Mouse (Mus musculus): ENCODE measurements around the gene Bmp2k.

Bmp2k gene

DNA sequence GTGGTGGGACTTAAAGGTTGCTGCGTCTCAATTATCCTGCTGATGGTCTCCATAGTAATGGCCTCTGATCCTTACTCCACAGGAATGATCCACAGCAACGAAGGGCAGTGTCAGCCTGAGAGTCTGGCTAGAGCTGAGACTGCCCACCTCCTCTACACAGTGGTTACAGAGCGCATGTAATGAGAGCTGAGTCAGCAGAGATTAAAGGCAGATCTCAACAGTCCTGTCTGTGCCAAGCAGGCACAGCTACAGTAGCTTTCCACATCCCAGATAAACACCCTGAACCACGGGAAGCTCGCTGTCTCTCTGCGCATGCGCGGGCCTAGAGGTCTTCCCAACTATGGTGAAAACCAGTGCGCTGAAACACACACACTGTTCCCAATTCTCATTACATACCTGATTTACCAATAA is 100.1 kb downstream of the Bmp2k start:
- no peak for DNase-seq (ENCODE audit: low read depth, low spot score)

- DNase-seq (ENCODE audit: low read depth, low spot score) = no peak
Measured at GRCm38 (mm10) chr5:97099954-97100353, 102.5 kb downstream of the Bmp2k start.

GRCm38 (mm10) chr5:97108333-97108732 is 110.8 kb downstream of the Bmp2k start:
- no peak for DNase-seq (ENCODE audit: low read depth, low spot score)

- no peak for DNase-seq (ENCODE audit: low read depth, low spot score)
Measured at GRCm38 (mm10) chr5:97110133-97110532, 112.6 kb downstream of the Bmp2k start.

GRCm38 (mm10) chr5:97110697-97111096 is 113.2 kb downstream of the Bmp2k start:
- DNase-seq (ENCODE audit: low read depth, low spot score) = no peak

DNA sequence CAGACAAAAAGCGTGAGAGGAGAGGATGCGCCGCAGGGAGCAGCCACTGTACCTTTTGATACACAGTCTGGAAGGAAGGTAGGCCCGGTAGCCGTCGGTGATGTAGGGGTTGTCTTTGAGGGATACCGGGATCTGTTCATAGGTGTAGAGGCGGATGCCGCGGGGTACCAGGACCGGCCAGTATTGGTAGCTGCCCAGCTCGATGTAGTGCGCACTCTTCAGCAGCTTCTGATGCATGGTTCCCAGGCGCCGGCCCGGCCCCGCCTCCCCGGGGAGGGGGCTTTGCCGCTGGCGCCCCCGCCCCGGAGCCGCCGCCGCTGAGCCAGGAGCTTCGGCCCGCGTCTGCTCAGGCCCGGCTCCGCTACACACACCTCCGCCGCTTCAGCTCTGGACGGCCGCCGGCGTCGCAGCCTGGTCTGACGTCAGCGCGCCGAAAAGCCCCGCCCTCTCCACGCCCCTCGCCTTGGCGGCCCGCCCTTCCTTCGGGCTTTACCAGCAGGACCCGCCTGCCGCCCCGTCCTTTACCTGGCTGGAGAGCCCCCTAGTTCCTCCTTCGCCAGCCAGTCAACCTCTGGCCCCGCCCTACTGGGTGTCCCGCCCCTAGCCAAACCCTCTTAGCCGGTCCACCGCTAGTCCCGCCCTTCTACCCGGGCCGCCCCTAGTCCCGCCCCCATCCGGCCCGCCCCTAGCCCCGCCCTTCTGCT is 113.9 kb downstream of the Bmp2k start, which contains the start of gene Paqr3:
TSS of gene Paqr3 (minus strand) at position 390 of the 704 bp plus-strand sequence.
- peak; percentile 92 for DNase-seq (ENCODE audit: low read depth, low spot score)

DNA sequence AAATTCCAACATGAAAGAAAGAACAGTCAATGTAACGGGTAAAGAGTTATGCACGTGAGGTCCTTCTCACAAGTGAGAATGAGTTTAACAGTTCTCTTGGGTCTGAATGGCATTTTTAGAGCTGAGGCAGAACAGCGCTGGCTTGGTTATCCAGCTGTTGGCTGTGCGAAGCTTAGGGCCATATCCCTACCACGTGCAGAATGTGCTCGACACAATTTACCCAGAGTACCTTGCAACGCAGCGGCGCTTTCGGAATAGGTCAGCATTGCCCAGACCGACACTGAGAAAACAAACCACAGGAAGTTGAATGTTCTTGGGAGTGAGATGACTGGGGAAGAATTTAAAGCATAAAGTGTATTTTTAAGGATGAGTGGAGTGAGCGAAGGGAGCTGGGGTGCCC is 127.5 kb downstream of the Bmp2k start:
- DNase-seq (ENCODE audit: low read depth, low spot score) = no peak

GRCm38 (mm10) chr5:97125459-97125970 is 128.0 kb downstream of the Bmp2k start:
- DNase-seq (ENCODE audit: low read depth, low spot score) = no peak

DNA sequence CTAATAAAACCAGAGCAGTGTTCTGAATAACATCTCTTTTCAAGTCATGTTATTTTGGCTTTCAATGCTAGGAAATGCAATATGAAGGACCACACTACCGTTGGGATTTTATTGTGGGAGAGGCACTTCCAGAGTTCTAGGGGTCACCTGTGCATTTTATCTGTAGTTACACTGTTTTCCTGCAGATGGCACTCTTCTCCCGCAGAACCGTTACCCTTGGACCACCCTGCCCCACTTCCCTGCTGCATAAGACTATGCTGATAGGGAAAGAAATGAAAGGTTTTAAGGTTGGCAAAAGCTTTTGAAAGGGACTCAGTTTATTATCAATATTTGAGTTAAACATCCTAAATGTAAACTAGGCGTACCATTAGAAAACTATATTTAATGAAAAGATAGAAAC is 128.5 kb downstream of the Bmp2k start:
- DNase-seq (ENCODE audit: low read depth, low spot score) = peak; percentile 26

GRCm38 (mm10) chr5:97127284-97127683 is 129.8 kb downstream of the Bmp2k start:
- no peak for DNase-seq (ENCODE audit: low read depth, low spot score)

- peak; percentile 40 for DNase-seq (ENCODE audit: low read depth, low spot score)
Measured at GRCm38 (mm10) chr5:97128242-97129226, 131.0 kb downstream of the Bmp2k start.

- DNase-seq (ENCODE audit: low read depth, low spot score) = no peak
Measured at GRCm38 (mm10) chr5:97129589-97129988, 132.1 kb downstream of the Bmp2k start.

DNA sequence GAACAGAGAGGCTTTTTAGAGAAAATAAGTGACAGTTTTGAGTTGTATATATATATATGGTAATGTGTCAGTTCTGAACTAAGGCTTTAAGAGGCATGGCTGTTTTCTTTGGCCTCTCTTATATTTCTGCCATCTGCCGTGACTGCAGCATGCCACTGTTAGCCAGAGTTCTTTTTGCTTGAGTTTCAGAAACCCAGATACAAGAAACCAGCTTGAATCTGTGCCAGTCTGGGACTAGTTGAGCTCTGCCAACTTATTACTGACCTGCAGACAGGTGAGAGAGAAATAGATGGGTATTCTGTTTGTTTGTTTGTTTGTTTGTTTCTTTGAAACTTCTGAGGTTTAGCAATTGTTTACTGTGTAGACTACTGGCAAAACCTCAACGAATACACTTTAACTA is 137.8 kb downstream of the Bmp2k start:
- DNase-seq (ENCODE audit: low read depth, low spot score) = no peak
